Mouse (Mus musculus): ENCODE measurements around the gene Chrm4.

The Chrm4 gene

DNA sequence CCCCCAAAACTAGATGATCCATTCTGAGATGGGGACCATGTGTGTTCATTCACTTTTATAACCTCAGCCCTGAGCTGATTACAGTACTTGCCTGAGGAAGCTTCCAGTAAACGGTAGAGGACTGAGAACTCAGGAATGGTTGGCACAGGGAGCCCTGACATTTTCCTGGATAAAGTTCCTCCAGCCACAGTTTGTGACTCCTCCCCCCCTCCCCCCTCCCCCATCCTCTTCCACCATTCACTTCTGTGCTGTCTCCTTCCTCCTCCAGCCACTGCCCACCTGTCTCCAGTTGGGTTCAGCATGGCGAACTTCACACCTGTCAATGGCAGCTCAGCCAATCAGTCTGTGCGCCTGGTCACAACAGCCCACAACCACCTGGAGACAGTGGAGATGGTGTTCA, at the start of gene Chrm4:
Chrm4 (plus strand) TSS at position 301 of the 400 bp plus-strand sequence.
- no peak for DNase-seq (ENCODE audit: low read depth, low spot score)

DNA sequence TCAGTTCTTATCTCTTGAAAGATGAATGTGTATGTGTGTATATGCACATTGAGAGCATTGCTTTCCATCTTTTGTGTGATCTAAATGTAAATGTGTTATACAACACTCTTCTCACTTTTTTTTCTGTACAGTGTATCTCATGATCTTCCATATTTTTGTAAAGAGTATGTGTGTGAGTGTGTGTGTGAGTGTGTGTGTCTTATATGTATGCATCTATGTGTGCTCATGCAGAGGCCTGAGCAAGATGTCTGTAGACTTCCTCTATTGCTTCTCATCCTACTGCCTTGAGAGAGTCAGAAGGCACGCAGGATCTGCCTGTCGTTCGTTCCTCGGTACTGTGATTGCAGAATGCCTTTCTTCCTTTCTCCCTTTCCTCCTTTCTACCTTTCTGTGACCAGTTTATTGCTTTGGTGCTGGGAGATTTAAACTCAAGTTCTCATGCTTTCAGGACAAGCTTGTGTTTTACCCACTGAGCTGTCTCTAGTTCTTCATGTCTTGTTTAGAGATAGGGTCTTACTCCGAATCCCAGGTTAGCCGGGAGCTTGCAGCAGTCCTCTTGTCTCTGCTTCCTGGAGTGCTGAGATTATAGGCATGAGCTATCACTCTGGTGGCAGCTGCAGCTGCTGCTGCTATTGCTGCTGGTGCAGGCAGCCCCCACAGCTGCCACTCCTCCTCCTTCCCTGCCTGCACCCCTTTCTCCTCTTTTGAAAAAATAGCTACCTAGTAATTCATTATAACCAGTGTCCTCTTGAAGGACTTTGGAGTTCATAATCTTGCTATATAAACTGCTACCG, 48.5 kb upstream of the Chrm4 start:
- peak; percentile 13 for DNase-seq (ENCODE audit: low read depth, low spot score)

DNA sequence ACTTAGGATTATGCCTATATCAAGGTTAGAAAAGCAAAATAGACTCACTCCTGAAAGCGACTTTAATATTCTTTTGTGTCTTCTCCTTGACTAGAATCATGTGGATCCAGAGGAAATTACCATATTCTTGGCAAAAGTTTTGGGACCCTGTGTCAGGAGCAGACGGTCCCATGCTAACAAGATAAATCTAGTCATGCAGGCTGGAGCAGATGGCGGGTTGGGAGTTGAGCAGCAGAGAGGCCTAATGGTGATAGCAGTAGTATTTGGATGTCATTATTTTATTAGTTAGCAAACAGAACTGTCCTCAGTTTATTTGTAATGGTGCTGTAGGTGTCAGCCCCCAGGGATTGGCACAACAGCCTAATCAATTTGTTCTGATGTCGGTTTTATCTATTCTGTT, 43.1 kb upstream of the Chrm4 start:
- no peak for DNase-seq (ENCODE audit: low read depth, low spot score)

DNA sequence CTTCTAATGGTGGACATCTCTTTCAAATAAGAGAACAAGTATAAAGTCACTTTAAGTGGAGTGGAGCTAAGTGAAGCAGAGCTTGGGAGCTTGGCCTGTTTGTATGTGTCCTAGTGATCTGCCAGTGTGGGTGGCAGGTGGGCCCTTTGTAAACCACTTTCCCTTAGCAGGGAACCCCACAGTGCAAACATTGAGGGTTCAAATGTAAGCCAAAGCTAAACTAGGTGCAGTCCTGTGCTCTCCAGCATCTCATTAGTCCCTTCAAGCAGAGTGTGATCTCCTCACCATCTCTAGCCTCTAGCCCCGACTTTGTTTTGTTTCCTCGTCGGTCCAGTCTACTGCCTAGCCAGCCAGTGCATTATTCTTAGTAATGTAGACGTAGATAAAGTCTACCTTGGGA, 42.4 kb upstream of the Chrm4 start:
- DNase-seq (ENCODE audit: low read depth, low spot score), result no peak

DNA sequence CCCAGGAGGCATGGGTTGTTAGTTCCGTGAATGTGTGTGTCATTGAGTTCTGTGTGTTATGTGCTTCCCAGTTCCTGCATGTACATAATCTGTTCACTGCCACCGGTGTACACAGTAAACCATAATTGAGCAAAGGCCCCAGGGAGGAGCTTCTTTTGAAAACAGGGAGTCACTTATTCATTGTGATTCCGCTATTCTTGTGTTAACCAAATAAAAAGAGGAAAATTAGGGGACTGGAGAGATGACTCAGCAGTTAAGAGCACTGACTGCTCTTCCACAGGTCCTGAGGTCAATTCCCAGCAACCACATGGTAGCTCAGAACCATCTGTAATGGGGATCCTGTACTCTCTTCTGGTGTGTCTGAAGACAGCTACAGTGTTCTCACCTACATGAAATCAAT, 32.3 kb upstream of the Chrm4 start:
- DNase-seq (ENCODE audit: low read depth, low spot score), result no peak

DNA sequence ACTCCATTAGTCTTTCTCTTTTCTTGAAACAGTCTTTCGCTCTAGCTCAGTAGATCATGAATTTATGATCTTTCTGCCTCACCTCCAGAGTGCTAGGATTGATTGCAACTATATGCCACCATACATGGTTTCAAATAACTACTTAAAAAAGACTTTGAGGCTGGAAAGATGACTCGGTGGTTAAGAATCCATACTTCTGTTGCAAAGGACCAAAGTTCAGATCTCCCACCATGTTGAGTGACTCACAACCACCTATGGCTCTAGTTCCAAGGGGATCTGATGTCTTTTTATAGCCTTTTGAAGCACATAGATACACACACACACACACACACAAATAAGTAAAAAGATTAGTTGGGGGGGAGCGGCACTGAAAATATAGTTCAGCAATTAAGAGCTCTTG, 31.6 kb upstream of the Chrm4 start:
- no peak for DNase-seq (ENCODE audit: low read depth, low spot score)

DNA sequence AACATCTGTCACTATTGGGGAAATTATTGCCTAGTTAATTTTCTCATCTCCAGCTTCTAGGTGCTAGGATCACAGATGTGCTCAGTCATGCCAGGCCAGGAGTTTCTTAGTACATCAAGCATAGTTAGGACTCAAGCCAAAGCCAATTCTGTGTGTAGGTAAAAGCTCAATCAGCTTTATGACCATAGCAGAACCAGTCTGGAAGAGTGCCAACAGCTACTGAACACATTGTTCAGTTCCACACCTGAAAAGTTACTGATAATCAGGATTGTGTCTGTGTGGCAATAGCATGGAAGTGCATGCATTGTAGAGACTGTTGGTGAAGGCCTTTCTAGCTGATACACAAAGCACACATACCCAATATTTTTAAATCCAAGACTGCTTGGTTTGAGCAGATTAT, 29.1 kb upstream of the Chrm4 start:
- DNase-seq (ENCODE audit: low read depth, low spot score), result no peak

DNA sequence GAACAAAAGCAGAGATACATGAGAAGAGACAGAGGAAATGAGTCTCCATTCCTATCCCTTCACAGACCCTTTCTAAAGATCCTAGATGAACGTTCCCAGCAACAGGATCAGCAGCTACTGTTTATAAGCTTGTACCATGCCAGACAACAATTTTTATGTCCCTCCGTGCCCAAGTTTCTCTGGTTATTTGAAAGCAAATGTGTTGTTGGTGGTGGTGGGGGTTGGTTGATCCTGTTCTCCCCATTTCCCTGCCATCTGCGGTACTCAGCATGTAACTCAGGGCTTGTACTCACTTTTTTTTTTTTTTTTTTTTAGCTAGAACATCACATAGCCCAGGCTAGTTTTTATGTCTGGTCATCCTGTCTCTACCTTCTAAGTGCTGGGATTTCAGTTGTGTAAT, 27.9 kb upstream of the Chrm4 start:
- no peak for DNase-seq (ENCODE audit: low read depth, low spot score)

DNA sequence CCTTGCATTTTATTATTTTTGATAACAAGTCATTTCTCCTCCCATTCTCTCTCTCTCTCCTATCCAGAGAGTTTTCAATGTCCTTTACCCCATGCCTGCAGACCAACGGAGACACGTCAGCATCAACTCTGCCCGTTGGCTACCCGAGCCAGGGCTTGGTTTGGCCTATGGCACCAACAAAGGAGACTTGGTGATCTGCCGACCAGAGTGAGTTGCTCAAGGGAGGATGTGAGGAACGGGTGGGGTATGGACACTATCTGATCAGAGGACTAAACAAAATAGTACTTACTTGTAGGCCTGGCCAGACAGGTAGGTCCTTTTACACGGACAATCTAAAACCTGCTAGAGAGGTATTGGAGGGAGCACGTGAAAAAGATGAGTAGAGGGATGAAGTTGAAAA, 26.6 kb upstream of the Chrm4 start:
- DNase-seq (ENCODE audit: low read depth, low spot score), result no peak

DNA sequence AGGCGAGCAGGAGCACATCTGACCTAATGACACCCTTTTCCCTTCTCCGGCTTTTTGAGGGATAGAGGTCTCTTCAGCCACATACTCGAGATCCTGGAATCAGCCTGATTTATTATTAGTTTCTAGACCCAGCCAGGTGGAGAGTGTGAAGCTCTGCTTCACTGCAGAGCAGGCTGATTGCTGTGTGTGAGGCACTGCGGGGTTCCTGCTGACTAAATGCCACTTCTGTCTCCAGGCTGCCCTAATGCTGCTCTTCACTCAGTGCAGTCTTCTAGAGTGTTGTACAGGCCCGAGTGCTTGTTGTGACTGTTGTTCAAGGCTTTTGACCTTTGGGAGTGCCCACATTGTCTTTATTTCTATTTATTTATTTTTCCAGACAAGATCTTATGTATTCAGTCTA, 24.7 kb upstream of the Chrm4 start:
- DNase-seq (ENCODE audit: low read depth, low spot score), result no peak

DNA sequence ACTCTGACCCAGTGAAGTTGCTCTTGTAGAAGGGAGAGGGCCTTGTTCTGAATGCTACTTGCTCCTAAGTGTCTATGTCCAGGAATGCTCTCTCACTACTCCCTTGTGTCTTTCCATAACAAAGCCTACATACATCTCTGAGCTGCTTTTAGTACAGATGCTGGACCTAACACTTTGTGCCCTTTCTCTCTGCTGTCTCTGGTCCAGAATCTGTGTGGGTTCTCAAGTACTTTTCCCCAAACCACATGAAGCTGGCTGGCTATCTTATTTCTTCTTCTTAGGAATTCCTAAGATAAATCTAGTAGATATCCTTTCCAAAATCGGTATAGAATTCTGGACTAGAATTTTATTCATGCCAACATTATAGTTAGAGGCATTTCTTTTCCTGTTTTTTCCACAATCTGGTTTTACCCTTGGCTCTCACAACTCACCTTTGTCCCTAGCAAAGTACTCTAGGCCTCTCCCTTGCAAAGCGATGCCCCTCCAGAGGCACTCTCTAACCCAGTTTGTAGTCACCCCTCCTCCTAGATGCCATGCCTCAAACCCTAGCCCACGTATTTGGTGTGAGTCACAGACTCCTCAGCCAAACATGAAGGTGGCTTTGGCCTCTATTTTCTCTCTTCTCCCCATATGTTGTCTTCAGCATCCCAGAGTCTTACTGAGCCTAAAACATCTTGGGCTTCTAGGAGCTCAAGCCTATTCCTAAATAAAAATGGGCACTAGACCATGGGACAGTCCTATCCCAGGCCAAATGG, 23.7 kb upstream of the Chrm4 start:
- no peak for DNase-seq (ENCODE audit: low read depth, low spot score)

DNA sequence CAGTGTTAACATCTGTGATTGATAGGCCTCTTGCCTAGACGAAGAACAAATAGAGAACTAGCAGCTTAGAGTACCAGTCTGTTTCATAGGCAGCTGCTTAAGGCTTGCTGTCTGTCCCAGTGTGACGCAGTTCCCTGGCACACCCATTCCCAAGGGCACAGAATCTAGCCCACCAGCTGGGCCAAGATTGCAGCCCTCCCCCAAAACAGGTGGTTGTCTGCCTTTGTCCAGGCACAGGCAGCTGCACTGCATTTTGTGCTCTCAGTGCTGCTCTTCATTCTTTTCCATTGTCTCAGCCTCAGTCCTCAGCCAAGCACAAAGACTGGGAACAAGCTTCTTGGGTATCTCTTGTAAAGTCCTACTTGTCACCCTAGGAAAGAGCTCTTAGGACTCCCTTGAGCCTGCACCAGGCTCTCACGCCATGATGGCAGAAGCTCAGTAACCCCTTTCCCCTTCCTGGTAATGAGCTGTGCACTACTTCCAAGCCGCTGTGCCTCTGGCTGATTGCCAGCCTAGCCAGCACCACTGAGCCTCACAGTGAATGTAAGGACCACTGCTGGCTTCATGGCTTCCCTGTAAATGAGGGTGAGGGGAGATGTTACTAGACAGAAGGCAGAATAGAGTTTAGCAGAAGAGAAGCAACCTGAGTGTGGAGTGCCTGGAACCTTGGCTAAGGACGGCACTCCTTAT, 22.3 kb upstream of the Chrm4 start:
- DNase-seq (ENCODE audit: low read depth, low spot score), result no peak

DNA sequence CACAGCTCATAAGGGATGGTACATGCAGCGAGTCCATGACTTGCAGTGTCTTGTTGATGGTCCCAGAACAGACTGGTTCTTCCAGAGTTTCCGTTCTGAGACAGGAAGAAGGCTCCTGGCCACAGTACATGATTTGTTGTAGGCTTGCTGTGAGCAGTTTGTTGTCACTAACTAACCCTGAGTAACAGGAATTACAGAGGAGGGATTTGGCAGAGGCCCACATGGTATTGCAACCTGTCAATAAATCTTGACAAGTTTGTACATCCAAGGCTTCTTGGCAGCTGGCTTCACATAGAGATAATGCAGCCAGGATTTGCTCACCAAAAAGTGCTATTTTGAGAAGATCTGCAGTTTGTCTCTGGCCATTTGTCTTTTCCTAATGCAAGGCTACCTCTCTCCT, 20.9 kb upstream of the Chrm4 start:
- no peak for DNase-seq (ENCODE audit: low read depth, low spot score)

DNA sequence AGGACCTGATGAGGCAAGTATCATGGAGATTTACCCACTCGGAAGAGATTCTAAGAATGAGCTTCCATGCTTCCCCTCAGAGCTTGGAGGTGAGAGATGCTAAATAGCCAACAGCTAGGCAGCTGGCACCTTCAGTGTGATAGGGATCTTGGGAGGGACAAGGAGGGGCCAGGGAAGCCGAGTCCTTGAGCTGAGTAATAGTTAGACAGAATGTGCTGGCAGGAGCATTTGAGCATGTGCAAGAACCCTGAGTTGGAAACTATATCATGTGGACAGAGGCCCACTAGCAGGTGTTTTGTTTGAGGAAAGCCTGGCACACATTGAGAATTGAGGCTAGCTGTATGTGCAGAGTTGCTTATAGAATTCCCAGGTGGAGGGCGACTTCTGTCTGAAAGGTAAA, 14.4 kb upstream of the Chrm4 start:
- no peak for DNase-seq (ENCODE audit: low read depth, low spot score)

DNA sequence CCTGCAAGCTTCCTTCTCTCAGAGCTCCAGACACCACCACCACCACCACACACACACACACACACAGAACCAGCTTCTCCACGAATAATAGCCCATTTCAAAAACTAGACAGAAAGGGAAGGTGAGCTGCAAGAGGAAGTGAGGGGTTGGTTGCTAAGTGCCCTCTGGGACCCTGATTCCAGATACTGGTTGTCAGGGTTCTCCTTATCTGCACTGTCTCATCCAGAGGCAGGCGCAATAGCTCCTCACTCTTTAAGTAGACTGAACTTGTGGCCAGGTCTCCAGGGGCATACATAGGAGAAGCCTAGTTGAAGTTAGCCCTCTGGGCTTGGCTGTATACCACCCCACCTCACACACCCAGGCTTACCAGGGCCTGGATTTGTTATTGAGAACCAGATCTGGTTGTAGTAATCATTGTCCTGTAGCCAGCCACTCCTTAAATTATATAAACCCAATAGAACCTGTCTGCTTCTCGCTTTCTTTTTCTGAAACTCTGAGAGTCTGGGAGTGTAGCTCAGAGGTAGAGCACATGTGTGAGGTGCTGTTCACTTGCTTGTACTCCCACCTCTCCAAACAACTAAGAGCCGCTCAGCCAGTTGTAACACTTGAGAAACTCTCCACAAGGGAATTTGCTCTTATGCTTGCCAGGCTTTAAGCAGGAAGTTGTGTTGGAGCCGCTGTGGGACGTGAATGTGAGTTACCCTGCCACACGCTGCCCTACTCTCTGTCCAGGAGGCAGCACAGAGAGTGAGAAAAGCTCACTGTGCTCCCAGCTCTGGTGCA, 13.5 kb upstream of the Chrm4 start:
- DNase-seq (ENCODE audit: low read depth, low spot score), result no peak

DNA sequence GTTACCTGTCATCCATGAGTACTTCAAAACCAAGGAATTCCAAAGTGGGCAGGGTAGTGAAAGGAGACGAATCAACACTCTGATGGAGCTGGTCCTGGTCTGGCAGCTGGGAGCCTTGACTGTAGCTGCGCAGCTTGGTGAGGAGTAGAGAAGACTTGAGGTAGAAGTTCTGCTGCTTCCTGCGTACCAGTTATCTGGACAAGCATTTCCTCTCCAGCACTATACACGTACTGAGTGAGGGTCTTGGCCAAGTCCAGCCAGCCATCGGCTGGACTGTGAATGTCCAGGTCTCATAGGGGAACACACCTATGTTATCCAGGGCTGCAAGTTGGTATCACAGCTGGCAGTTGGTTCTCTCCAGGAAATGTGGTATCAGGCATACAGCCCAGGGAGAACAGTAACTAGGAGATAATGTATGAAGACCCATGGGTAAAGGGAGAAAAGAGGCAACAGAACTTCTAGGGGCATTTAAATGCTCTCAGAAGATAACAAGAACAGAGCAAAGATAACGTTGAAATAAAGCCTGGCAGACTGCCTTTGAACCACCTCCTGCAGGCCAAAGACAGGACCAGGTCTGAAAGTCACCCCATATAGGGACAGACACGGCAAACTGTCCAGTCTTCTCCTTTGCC, 10.6 kb upstream of the Chrm4 start:
- DNase-seq (ENCODE audit: low read depth, low spot score), result no peak

DNA sequence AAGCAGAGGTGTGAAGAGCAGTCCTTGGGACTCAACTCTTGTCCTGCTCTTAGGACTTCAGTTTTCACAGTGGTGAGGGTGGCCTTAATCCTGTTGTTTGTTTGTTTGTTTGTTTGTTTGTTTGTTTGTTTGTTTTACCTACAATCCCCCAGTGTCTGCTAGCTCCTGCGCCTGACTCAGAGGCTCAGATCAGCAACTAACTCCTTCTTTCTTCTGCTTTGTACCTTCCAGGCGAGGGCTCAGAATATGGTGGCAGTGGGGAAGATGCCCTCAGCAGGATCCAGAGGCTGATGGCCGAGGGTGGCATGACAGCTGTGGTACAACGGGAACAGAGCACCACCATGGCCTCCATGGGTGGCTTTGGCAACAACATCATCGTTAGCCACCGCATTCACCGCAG, 10.0 kb upstream of the Chrm4 start:
- DNase-seq (ENCODE audit: low read depth, low spot score), result no peak

DNA sequence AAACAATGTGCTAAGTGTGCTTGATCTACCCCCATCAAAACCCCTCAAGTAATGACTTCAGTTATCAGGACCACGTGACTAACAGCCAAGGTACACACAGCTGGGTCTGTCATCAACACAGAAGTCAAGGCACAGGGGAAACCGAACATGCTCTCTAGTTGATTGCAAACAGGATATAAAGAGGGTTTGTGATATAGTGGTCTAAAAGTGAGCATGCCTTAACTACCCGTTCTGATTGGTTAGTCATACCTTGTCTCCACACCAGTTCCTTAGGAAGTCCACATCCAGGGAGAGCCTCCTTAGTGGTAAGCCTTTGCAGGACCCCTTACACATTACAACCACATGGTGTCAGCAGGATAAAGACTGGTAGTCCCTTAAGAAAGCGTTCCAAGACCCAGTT, 6.9 kb upstream of the Chrm4 start:
- no peak for DNase-seq (ENCODE audit: low read depth, low spot score)

DNA sequence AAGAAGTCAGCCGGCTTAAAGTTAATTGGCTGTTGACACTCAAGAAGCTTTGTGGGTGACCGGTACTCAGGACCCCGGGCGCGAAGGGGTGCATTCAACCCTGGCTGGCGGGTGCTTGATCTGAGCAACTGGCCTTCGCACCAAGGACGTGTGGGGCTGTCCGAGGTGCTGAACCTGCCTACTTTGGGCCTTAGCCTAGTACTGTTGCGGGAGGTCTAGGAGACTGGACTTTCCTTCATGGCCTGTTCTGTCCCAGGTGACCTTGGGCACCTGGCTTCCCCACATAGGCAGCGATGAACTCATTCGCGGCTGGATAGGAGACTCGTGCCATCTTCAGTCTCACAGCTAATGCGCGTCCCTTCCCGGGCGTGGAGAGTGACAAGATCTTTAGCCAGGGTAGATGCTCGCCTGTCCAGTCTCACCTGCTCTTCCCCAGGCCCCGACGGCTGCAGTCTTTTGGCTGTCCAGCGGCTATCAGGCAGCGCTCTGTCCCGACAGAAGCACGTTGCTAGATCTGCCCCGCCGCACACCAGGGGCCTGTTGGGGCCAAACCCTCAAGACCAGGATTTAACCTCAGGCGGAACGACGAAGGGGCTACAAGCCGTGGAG, 5.8 kb upstream of the Chrm4 start:
- peak; percentile 72 for DNase-seq (ENCODE audit: low read depth, low spot score)

DNA sequence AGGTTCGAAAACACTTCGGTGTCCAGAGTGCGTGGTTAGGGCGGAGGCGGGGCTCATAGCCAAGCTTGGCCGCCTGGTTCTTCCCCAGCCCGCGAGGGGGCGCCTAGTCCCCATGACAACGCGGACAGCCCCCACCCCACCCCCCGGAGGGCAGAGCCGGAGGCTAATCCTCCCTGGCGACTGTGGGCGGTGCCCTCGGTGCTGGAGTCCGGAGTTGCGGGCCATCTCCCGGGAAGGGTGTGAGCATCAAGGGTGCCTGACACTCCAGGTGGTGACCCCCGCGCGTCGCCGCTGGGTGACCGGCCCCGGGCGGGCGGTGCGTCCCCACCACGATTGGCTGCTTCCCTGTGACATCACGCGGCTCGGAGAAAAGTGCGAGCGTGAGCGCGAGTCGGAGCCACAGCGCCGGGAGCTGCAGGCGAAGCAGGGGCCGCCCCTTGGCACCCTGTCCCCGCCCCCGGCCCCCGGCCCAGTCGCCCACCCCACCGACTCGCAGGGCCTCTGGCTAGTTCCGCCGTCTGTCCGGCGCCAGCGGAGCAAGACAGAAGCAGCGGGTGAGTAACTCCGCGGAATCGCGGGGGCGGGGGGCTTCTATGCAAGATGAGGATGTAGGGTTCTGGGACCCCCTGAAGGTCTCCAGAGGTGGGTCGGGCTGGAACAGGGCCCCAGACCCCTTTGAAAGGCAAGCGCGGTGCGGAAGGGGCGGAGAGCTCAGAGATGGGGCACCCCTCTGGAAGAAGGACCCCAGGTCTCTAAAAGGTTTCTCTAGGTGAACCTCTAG, 5.1 kb upstream of the Chrm4 start:
- DNase-seq (ENCODE audit: low read depth, low spot score), result peak; percentile 77

All from CD4-positive, CD25-positive, alpha-beta regulatory T cell, adult 2 months (primary cell).